Mouse (Mus musculus): ENCODE measurements at regions not wholly inside any gene's neighbourhood (a gene's known extent, or its start where the extent isn't known, plus 50 kb on each side); places are given as distances from the start of the nearest gene placed in this dataset.

DNA sequence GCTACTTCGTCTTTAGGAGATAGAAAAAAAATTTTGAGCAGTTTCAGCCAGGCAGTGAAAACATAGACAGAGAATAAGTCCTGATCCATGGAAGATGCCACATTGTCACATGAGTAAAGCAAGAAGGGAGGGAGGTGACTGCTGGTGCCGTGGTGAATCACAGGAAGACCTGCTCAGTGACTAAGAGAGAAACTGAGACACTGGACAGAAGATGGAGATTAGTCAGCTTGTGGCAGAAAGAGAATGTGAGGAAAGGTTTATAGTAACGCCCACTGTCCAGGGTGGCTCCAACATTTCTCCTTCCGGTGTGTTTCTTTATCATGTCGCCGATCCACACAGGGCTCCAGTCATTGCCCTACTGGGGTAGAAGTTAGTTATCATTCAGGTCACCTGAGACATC, 339.6 kb downstream of the Foxa2 start:
- TF ChIP-seq CTCF (conservative IDR thresholded peaks at IDR 0.05; ENCODE audit: insufficient read depth, insufficient read length, low read depth, low read length) (no peak), POLR2A (IDR thresholded peaks at IDR 0.05; ENCODE audit: low read depth, low read length) (no peak)
